Mouse (Mus musculus) C2C12 (cell line): ENCODE measurements around the gene Dennd2a. TPM values are rescaled to one million over a fixed set of nuclear protein-coding genes. Genes with fewer than 3 reads are reported as not detected.
A peak's percentile ranks its signal among the peaks of the same experiment; 100 is the strongest.

Source experiments
- H3K27me3 ChIP-seq: one replicate; pipeline ENCODE4 v1.6.1; 2011; ENCODE audit not compliant: control insufficient read depth, insufficient read depth, insufficient read length
- H3K36me3 ChIP-seq: one replicate; pipeline ENCODE4 v1.6.1; 2011; ENCODE audit not compliant: control insufficient read depth, insufficient read depth
- H3K4me3 ChIP-seq: one replicate; pipeline ENCODE4 v1.5.1; 2011; ENCODE audit warnings: mild to moderate bottlenecking, control low read depth; ENCODE audit not compliant: poor library complexity, insufficient read depth, severe bottlenecking
- H3K79me2 ChIP-seq: one replicate; pipeline ENCODE4 v1.6.1; 2011; ENCODE audit not compliant: control insufficient read depth, insufficient read depth
- H3K79me3 ChIP-seq: one replicate; pipeline ENCODE4 v1.6.1; 2011; ENCODE audit warnings: low read depth, control low read depth
- H3ac ChIP-seq: one replicate; pipeline ENCODE3; 2011; ENCODE audit warnings: low read depth; ENCODE audit not compliant: control insufficient read depth, insufficient read length
- CEBPB ChIP-seq: IDR thresholded peaks from one replicate; pipeline ENCODE4 v1.6.1; 2011; ENCODE audit warnings: low read depth, mild to moderate bottlenecking, control low read depth, moderate library complexity
- CTCF ChIP-seq: IDR thresholded peaks from one replicate; pipeline ENCODE4 v1.5.1; 2011; ENCODE audit not compliant: control insufficient read depth, insufficient read depth, insufficient read length
- FOSL1 ChIP-seq: IDR thresholded peaks from one replicate; pipeline ENCODE4 v1.8.0; 2011; ENCODE audit warnings: mild to moderate bottlenecking, low read length; ENCODE audit not compliant: poor library complexity, insufficient read depth, severe bottlenecking
- MAX ChIP-seq: IDR thresholded peaks from one replicate; pipeline ENCODE4 v1.6.1; 2011; ENCODE audit warnings: mild to moderate bottlenecking, control low read depth
- MYOD1 ChIP-seq: IDR thresholded peaks from one replicate; pipeline ENCODE4 v1.6.1; 2011; ENCODE audit warnings: low read depth; ENCODE audit not compliant: control insufficient read depth, insufficient read length
- MYOG ChIP-seq: IDR thresholded peaks from one replicate; pipeline ENCODE4 v1.6.1; 2011; ENCODE audit not compliant: control insufficient read depth, insufficient read length; ENCODE audit errors: extremely low read depth
- USF1 ChIP-seq: IDR thresholded peaks from one replicate; pipeline ENCODE4 v1.6.1; 2011; ENCODE audit warnings: low read depth, mild to moderate bottlenecking, control low read depth, moderate library complexity
- polyA plus RNA-seq: library from polyadenylated mRNA; unstranded; fragments of >200 nt; fragmentation: generic; extraction: Trizol; gene quantifications from one replicate; pipeline ENCODE4 v1.2.1, GENCODE M21; 2012; ENCODE audit warnings: missing spikeins

Gene Dennd2a
- polyA plus RNA-seq, 1 experiment = 11.5 TPM

GRCm38 (mm10) chr6:39435875-39436274, 121.8 kb downstream of the Dennd2a start:
- Histone ChIP-seq H3K4me3 (no peak overlapping the region), H3K36me3 (no peaks in the 10 kb centered on the region), H3K79me3 (no peaks in the 10 kb centered on the region), H3K27me3 (no peaks in the 10 kb centered on the region), H3ac (no peak overlapping the region), H3K79me2 (no peaks in the 10 kb centered on the region)
- no peak for TF ChIP-seq CEBPB
- TF ChIP-seq MAX = no peak
- no peak for TF ChIP-seq CTCF
- no peak for TF ChIP-seq USF1
- no peak for TF ChIP-seq FOSL1
- no peak for TF ChIP-seq MYOD1
- TF ChIP-seq MYOG = no peak

GRCm38 (mm10) chr6:39434886-39435492, 122.7 kb downstream of the Dennd2a start:
- H3K36me3 ChIP-seq = no peaks in the 10 kb centered on the region
- H3K27me3 ChIP-seq = no peaks in the 10 kb centered on the region
- no peak overlapping the region for H3K4me3 ChIP-seq
- no peak overlapping the region for H3ac ChIP-seq
- TF ChIP-seq MYOG (no peak), MYOD1 (peak; percentile 52)
- H3K79me2 ChIP-seq = no peaks in the 10 kb centered on the region
- H3K79me3 ChIP-seq = no peaks in the 10 kb centered on the region

GRCm38 (mm10) chr6:39434111-39434885, 123.4 kb downstream of the Dennd2a start:
- no peaks in the 10 kb centered on the region for H3K79me2 ChIP-seq
- H3K4me3 ChIP-seq = no peak overlapping the region
- H3ac ChIP-seq = no peak overlapping the region
- H3K27me3 ChIP-seq = no peaks in the 10 kb centered on the region
- TF ChIP-seq CEBPB = no peak
- no peak for TF ChIP-seq MAX
- no peak for TF ChIP-seq FOSL1
- TF ChIP-seq MYOD1 = no peak
- TF ChIP-seq CTCF = no peak
- TF ChIP-seq MYOG = no peak
- TF ChIP-seq USF1 = no peak
- H3K36me3 ChIP-seq = no peaks in the 10 kb centered on the region
- no peaks in the 10 kb centered on the region for H3K79me3 ChIP-seq

GRCm38 (mm10) chr6:39433701-39434100, 124.0 kb downstream of the Dennd2a start:
- Histone ChIP-seq H3ac (no peak overlapping the region), H3K79me3 (no peaks in the 10 kb centered on the region), H3K36me3 (no peaks in the 10 kb centered on the region), H3K4me3 (no peak overlapping the region), H3K27me3 (no peaks in the 10 kb centered on the region), H3K79me2 (no peaks in the 10 kb centered on the region)
- TF ChIP-seq MYOG = no peak
- TF ChIP-seq USF1 = no peak
- TF ChIP-seq MYOD1 = no peak
- no peak for TF ChIP-seq MAX
- TF ChIP-seq FOSL1 = no peak
- TF ChIP-seq CEBPB = no peak
- no peak for TF ChIP-seq CTCF

GRCm38 (mm10) chr6:39433174-39433573, 124.5 kb downstream of the Dennd2a start:
- no peaks in the 10 kb centered on the region for H3K79me3 ChIP-seq
- no peaks in the 10 kb centered on the region for H3K79me2 ChIP-seq
- TF ChIP-seq CTCF (no peak), USF1 (no peak), FOSL1 (no peak), MYOD1 (no peak), MYOG (no peak), CEBPB (no peak), MAX (no peak)
- no peaks in the 10 kb centered on the region for H3K27me3 ChIP-seq
- H3K4me3 ChIP-seq = no peak overlapping the region
- H3ac ChIP-seq = no peak overlapping the region
- H3K36me3 ChIP-seq = no peaks in the 10 kb centered on the region

- H3K4me3 ChIP-seq = no peak overlapping the region
- no peak for TF ChIP-seq MYOD1
- TF ChIP-seq FOSL1 = no peak
- TF ChIP-seq MYOG = no peak
- TF ChIP-seq CEBPB = no peak
- TF ChIP-seq MAX = no peak
- H3ac ChIP-seq = no peak overlapping the region
Observed at GRCm38 (mm10) chr6:39430722-39431121, 126.9 kb downstream of the Dennd2a start.

More at GRCm38 (mm10) chr6:39430722-39431121, 126.9 kb downstream of the Dennd2a start:
- H3K36me3 ChIP-seq = no peaks in the 10 kb centered on the region
- H3K79me2 ChIP-seq = no peaks in the 10 kb centered on the region
- H3K27me3 ChIP-seq = no peaks in the 10 kb centered on the region
- no peaks in the 10 kb centered on the region for H3K79me3 ChIP-seq
